Mouse (Mus musculus) lung, postnatal 0 days (tissue): ENCODE measurements at regions not wholly inside any gene's neighbourhood (a gene's known extent, or its start where the extent isn't known, plus 50 kb on each side); places are given as distances from the start of the nearest gene placed in this dataset.

ENCODE experiments used
- ATAC-seq: fragments of 200-750 bp; cut with Nextera tagmentation; 2 replicates; pipeline ENCODE4 v1.8.0; 2017; ENCODE audit warnings: moderate library complexity
- DNase-seq: peaks from one replicate; pipeline ENCODE4 v3.0.0-alpha.2; 2016; ENCODE audit warnings: low spot score
- H3K27ac ChIP-seq: fragments of 300-500 bp; sonication (generic); 2 replicates; pipeline ENCODE4 v1.5.1; 2014; ENCODE audit warnings: antibody characterized with exemption, mild to moderate bottlenecking, low read length, mixed read lengths
- H3K27me3 ChIP-seq: fragments of 300-500 bp; sonication (generic); replicated peaks from 2 replicates; pipeline ENCODE4 v1.6.1; 2014; ENCODE audit warnings: low read length, mixed read lengths; ENCODE audit not compliant: insufficient read depth
- H3K36me3 ChIP-seq: fragments of 300-500 bp; sonication (generic); 2 replicates; pipeline ENCODE4 v1.6.1; 2014; ENCODE audit warnings: low read length, mixed read lengths; ENCODE audit not compliant: insufficient read depth
- H3K4me1 ChIP-seq: fragments of 300-500 bp; sonication (generic); 2 replicates; pipeline ENCODE4 v1.6.1; 2014; ENCODE audit warnings: antibody characterized with exemption, low read depth, low read length, mixed read lengths; ENCODE audit not compliant: insufficient read depth
- H3K4me2 ChIP-seq: fragments of 300-500 bp; sonication (generic); replicated peaks from 2 replicates; pipeline ENCODE4 v1.6.1; 2014; ENCODE audit warnings: low read depth, mild to moderate bottlenecking, low read length, moderate library complexity, mixed read lengths
- H3K4me3 ChIP-seq: fragments of 300-500 bp; sonication (generic); 2 replicates; pipeline ENCODE4 v1.5.1; 2014; ENCODE audit warnings: low read depth, low read length
- H3K9ac ChIP-seq: fragments of 300-500 bp; sonication (generic); replicated peaks from 2 replicates; pipeline ENCODE4 v1.6.1; 2014; ENCODE audit warnings: low read depth, mild to moderate bottlenecking
- H3K9me3 ChIP-seq: fragments of 300-500 bp; sonication (generic); 2 replicates; pipeline ENCODE4 v1.6.1; 2016; ENCODE audit warnings: low read length, mixed read lengths
- CTCF ChIP-seq: IDR thresholded peaks from 2 replicates; pipeline ENCODE4 v1.5.1; 2016; ENCODE audit warnings: antibody characterized with exemption, mild to moderate bottlenecking
- EP300 ChIP-seq: IDR thresholded peaks from 2 replicates; pipeline ENCODE4 v1.6.1; 2016; ENCODE audit warnings: antibody characterized with exemption, mild to moderate bottlenecking, control low read depth
- WGBS: fragments of 180-500 bp; shearing (Covaris S2); extraction: QIAGEN DNeasy Blood & Tissue Kit; methylation state at CpG from one replicate; pipeline ENCODE4 v1.1.7; 2014; 5-methylcytosine and 5-hydroxymethylcytosine counted together

DNA sequence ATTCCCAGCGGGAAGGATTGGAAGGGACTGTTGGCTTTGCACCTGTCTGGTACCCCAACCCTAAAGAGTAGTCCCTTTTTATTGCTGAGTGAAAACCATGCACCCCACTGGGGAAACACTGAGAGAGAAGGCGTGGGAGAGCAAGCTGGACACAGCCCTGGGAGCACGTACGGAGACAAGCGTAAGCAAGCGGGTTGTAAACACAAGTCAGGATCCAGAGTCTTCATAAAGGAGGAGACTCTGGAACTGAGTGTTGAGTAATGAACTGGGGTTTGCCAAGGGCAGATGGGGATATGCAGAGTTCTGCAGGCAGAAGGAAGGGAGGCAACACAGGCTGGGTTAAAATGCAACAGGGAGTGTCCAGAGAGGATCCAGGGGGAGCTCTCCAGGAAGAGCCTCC is 141.5 kb upstream of the Dyrk2 start:
- Histone ChIP-seq H3K27me3 (no peaks in the 10 kb centered on the region), H3K4me2 (peak overlapping the region; percentile 27; the same call in 1 of the 2 replicates), H3K4me1 (no peaks in the 10 kb centered on the region), H3K4me3 (no peak overlapping the region), H3K9ac (no peak overlapping the region), H3K27ac (peak overlapping the region; percentile 55), H3K9me3 (no peaks in the 10 kb centered on the region), H3K36me3 (no peaks in the 10 kb centered on the region)
- WGBS, result 44% methylated on average over 6 of the region's 6 CpGs
- no peak for TF ChIP-seq CTCF
- no peak for TF ChIP-seq EP300
- ATAC-seq (no peak), DNase-seq (no peak)

DNA sequence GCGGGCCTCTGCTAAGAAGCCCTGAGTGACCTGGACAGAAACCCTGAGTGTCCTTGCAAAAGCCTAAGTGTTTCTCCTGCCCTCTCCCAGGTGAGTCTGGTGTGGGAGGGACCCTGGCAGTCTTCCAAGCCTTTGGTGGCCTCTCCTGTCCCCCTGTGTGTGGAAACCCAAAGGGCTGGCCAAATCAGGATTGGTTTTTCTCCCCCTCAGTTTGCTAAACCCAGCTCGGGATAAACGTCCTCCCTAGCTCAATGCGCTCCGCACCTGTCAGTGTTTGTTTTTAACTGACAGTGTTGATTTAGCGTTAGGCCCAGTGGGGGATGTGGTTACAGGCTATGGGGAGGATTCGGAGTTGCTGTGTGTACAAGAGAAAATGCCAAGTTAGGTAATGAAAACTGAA is 140.9 kb upstream of the Dyrk2 start:
- peak; percentile 89 for DNase-seq
- peak overlapping the region; percentile 27; the same call in 1 of the 2 replicates for H3K4me2 ChIP-seq
- peak; percentile 93 for ATAC-seq

GRCm38 (mm10) chr10:119006866-119007575 is 137.0 kb upstream of the Dyrk2 start:
- Histone ChIP-seq H3K27me3 (no peaks in the 10 kb centered on the region), H3K4me2 (no peak overlapping the region), H3K36me3 (no peaks in the 10 kb centered on the region), H3K4me3 (no peak overlapping the region), H3K27ac (no peak overlapping the region), H3K9me3 (no peaks in the 10 kb centered on the region), H3K4me1 (no peaks in the 10 kb centered on the region), H3K9ac (no peak overlapping the region)
- 77% methylated on average over 19 of the region's 19 CpGs for WGBS
- ATAC-seq (no peak), DNase-seq (no peak)
- TF ChIP-seq EP300 (no peak), CTCF (no peak)

More for the DNA sequence above, 140.9 kb upstream of the Dyrk2 start:
- peak overlapping the region; percentile 55; the same call in 1 of the 2 replicates for H3K27ac ChIP-seq
- H3K27me3 ChIP-seq, result no peaks in the 10 kb centered on the region
- WGBS, result 15% methylated on average over 7 of the region's 7 CpGs
- no peak overlapping the region for H3K4me3 ChIP-seq
- H3K36me3 ChIP-seq, result no peaks in the 10 kb centered on the region
- H3K4me1 ChIP-seq, result no peaks in the 10 kb centered on the region
- no peaks in the 10 kb centered on the region for H3K9me3 ChIP-seq
- TF ChIP-seq EP300 (peak; percentile 26), CTCF (no peak)
- H3K9ac ChIP-seq, result no peak overlapping the region

DNA sequence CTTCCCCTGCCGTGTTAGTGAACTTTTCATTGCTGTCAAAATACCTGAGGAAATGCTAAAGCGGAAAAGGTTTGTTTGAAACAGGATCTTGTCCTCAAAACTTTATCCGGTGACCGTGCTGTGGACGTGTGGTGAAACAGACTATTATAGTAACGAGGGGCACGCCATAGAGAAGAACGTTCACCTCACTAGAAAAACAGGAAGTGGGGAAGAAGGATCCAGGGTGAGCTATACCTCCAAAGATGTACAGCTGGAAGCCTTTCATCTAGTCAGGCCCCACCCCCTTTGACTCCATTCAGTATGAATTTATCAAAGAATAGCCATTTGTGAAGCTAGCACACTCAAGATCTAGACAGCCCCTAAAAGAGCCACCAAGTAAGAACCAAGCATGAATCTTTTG is 135.5 kb upstream of the Dyrk2 start:
- Histone ChIP-seq H3K27me3 (no peaks in the 10 kb centered on the region), H3K9ac (no peak overlapping the region), H3K4me3 (no peak overlapping the region), H3K36me3 (no peaks in the 10 kb centered on the region), H3K9me3 (no peaks in the 10 kb centered on the region), H3K27ac (no peak overlapping the region), H3K4me2 (no peak overlapping the region), H3K4me1 (no peaks in the 10 kb centered on the region)
- ATAC-seq (no peak), DNase-seq (no peak)
- WGBS, result 68% methylated on average over 8 of the region's 8 CpGs
- TF ChIP-seq CTCF, result no peak
- no peak for TF ChIP-seq EP300

DNA sequence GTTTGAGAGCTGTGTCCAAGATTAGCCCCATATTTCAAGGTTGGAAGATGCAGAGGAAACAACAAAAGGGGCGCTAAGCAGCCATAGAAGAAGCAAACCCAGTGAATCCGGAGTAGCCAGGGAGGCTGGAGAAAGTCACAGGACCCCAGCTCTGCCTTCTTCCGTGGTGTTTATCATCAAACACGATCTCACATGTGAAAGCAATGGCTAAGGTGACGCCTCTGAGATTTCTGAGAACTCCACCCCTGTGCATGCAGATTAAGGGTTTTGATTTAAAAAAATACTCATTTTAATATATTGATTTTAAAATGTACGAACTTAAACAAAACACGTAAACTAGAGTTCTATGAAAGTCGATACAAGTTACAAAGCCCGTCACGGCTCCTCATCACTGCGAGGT is 134.4 kb upstream of the Dyrk2 start:
- ATAC-seq (no peak), DNase-seq (no peak)
- Histone ChIP-seq H3K27ac (no peak overlapping the region), H3K4me2 (no peak overlapping the region), H3K4me3 (no peak overlapping the region), H3K9me3 (no peaks in the 10 kb centered on the region), H3K4me1 (no peaks in the 10 kb centered on the region), H3K27me3 (no peaks in the 10 kb centered on the region), H3K36me3 (no peaks in the 10 kb centered on the region), H3K9ac (no peak overlapping the region)
- TF ChIP-seq EP300, result no peak
- no peak for TF ChIP-seq CTCF
- WGBS, result 85% methylated on average over 11 of the region's 11 CpGs

DNA sequence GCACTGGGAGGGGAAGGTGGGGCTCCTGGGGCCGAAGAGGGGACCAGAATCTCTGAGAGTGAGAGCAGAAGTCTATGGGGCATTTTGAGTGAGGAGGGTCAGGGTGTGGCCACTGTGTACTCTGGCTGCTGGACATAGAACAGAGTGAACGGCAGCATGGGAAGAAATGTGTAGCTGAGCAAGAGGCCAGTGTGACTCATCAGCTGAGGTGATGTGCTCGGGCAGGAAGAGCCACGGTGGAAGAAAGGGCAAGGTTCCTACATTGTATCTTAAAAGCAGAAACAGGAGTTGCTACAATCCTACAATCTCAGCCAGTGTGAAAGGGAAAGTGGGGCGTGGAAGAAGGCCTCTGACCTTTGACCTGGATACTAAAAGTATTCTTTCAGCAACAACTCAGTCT is 133.8 kb upstream of the Dyrk2 start:
- Histone ChIP-seq H3K4me2 (no peak overlapping the region), H3K36me3 (no peaks in the 10 kb centered on the region), H3K4me1 (no peaks in the 10 kb centered on the region), H3K9me3 (no peaks in the 10 kb centered on the region), H3K27ac (no peak overlapping the region), H3K4me3 (no peak overlapping the region), H3K9ac (no peak overlapping the region), H3K27me3 (no peaks in the 10 kb centered on the region)
- TF ChIP-seq EP300 (no peak), CTCF (no peak)
- peak; percentile 37; the same call in 1 of the 2 replicates for ATAC-seq
- no peak for DNase-seq
- 48% methylated on average over 5 of the region's 5 CpGs for WGBS

GRCm38 (mm10) chr10:119003042-119003441 is 133.0 kb upstream of the Dyrk2 start:
- Histone ChIP-seq H3K36me3 (no peaks in the 10 kb centered on the region), H3K27ac (no peak overlapping the region), H3K27me3 (no peaks in the 10 kb centered on the region), H3K9me3 (no peaks in the 10 kb centered on the region), H3K4me2 (no peak overlapping the region), H3K9ac (no peak overlapping the region), H3K4me1 (no peaks in the 10 kb centered on the region), H3K4me3 (no peak overlapping the region)
- TF ChIP-seq CTCF, result no peak
- TF ChIP-seq EP300, result no peak
- no peak for ATAC-seq
- DNase-seq, result no peak
- 90% methylated on average over 2 of the region's 2 CpGs for WGBS
